Mouse (Mus musculus) testis, postnatal 14 days (tissue): ENCODE measurements around the gene Inpp5a.

ENCODE experiments used
- DNase-seq: peaks from one replicate; pipeline ENCODE4 v3.0.0; 2021; ENCODE audit warnings: low spot score

Inpp5a gene

GRCm38 (mm10) chr7:139582595-139582994 lies 193.7 kb downstream of the Inpp5a start, which contains the start of gene Nkx6-2:
TSS of gene Nkx6-2 (minus strand) at chr7:139582797.
- peak; percentile 48 for DNase-seq

- DNase-seq: no peak
Measured at GRCm38 (mm10) chr7:139583094-139583737, 194.3 kb downstream of the Inpp5a start.

- no peak for DNase-seq
Measured at GRCm38 (mm10) chr7:139584221-139585175, 195.6 kb downstream of the Inpp5a start.

GRCm38 (mm10) chr7:139585183-139585821 lies 196.4 kb downstream of the Inpp5a start:
- DNase-seq: no peak

GRCm38 (mm10) chr7:139587919-139588318 lies 199.0 kb downstream of the Inpp5a start:
- DNase-seq: no peak

GRCm38 (mm10) chr7:139590302-139590701 lies 201.4 kb downstream of the Inpp5a start:
- peak; percentile 17 for DNase-seq

- no peak for DNase-seq
Measured at GRCm38 (mm10) chr7:139591311-139591710, 202.4 kb downstream of the Inpp5a start.

- DNase-seq: no peak
Measured at GRCm38 (mm10) chr7:139595311-139595710, 206.4 kb downstream of the Inpp5a start.

GRCm38 (mm10) chr7:139595862-139596261 lies 207.0 kb downstream of the Inpp5a start:
- DNase-seq: no peak

- no peak for DNase-seq
Measured at GRCm38 (mm10) chr7:139610328-139610727, 221.4 kb downstream of the Inpp5a start.

- DNase-seq: peak; percentile 17
Measured at GRCm38 (mm10) chr7:139615767-139616766, 227.2 kb downstream of the Inpp5a start.

- DNase-seq: no peak
Measured at GRCm38 (mm10) chr7:139622568-139622967, 233.7 kb downstream of the Inpp5a start.

GRCm38 (mm10) chr7:139625156-139625555 lies 236.2 kb downstream of the Inpp5a start:
- no peak for DNase-seq
